Mouse (Mus musculus) limb, embryonic 14.5 days (tissue): Measurements from ENCODE around the gene Myo10. TPM values are rescaled to one million over a fixed set of nuclear protein-coding genes. Genes with fewer than 3 reads are reported as not detected.

Experiments used
- ATAC-seq: fragments of 200-750 bp; cut with Nextera tagmentation; 2 replicates; pipeline ENCODE4 v1.8.0; 2017; ENCODE audit warnings: low read depth, moderate number of reproducible peaks, moderate TSS enrichment; ENCODE audit not compliant: low FRiP score
- DNase-seq: peaks from one replicate; pipeline ENCODE4 v3.0.0-alpha.2; 2015; ENCODE audit warnings: low spot score
- H3K27ac ChIP-seq: fragments of 300-500 bp; sonication (generic); replicated peaks from 2 replicates; pipeline ENCODE4 v1.5.1; 2014; ENCODE audit warnings: low read depth, mild to moderate bottlenecking, low read length, moderate library complexity, mixed read lengths
- H3K27me3 ChIP-seq: fragments of 300-500 bp; sonication (generic); 2 replicates; pipeline ENCODE4 v1.6.1; 2014; ENCODE audit warnings: low read length, mixed read lengths; ENCODE audit not compliant: control insufficient read depth, insufficient read depth
- H3K36me3 ChIP-seq: fragments of 300-500 bp; sonication (generic); 2 replicates; pipeline ENCODE4 v1.6.1; 2014; ENCODE audit warnings: mild to moderate bottlenecking, low read length, moderate library complexity, mixed read lengths; ENCODE audit not compliant: control insufficient read depth, insufficient read depth
- H3K4me1 ChIP-seq: fragments of 300-500 bp; sonication (generic); 2 replicates; pipeline ENCODE4 v1.6.1; 2014; ENCODE audit warnings: antibody characterized with exemption, low read length, mixed read lengths; ENCODE audit not compliant: control insufficient read depth, insufficient read depth
- H3K4me2 ChIP-seq: fragments of 300-500 bp; sonication (generic); replicated peaks from 2 replicates; pipeline ENCODE4 v1.6.1; 2014; ENCODE audit warnings: low read depth, mild to moderate bottlenecking, low read length, moderate library complexity; ENCODE audit not compliant: severe bottlenecking
- H3K4me3 ChIP-seq: fragments of 300-500 bp; sonication (generic); replicated peaks from 2 replicates; pipeline ENCODE4 v1.5.1; 2014; ENCODE audit warnings: low read length
- H3K9ac ChIP-seq: fragments of 300-500 bp; sonication (generic); 2 replicates; pipeline ENCODE4 v1.6.1; 2014; ENCODE audit warnings: mild to moderate bottlenecking, low read depth, low read length, moderate library complexity; ENCODE audit not compliant: severe bottlenecking
- H3K9me3 ChIP-seq: fragments of 300-500 bp; sonication (generic); 2 replicates; pipeline ENCODE4 v1.6.1; 2016; ENCODE audit warnings: low read length; ENCODE audit not compliant: control insufficient read depth
- POLR2A ChIP-seq: fragments of 200-500 bp; IDR thresholded peaks from 2 replicates; pipeline ENCODE4 v1.8.0; 2012; ENCODE audit warnings: inconsistent platforms, mild to moderate bottlenecking, moderate library complexity, borderline replicate concordance; ENCODE audit not compliant: insufficient read depth, insufficient read length; ENCODE audit errors: extremely low read depth
- WGBS: fragments of 180-500 bp; shearing (Covaris S2); extraction: QIAGEN DNeasy Blood & Tissue Kit; methylation state at CpG from one replicate; pipeline ENCODE4 v1.1.7; 2014; 5-methylcytosine and 5-hydroxymethylcytosine counted together
- polyA plus RNA-seq, 2 experiments: library from polyadenylated mRNA; depleted of rRNA in 1 of 2; stranded (reverse) in 1 of 2; unstranded in 1 of 2; fragments of >200 nt; fragmentation: Nextera tagmentation in 1 of 2; extraction: Ambion mirVana in 1 of 2; gene quantifications; 2 replicates each; pipeline versions ENCODE4 v1.2.1 to v1.2.3; 2012 to 2014

Myo10 gene
- polyA plus RNA-seq, 2 experiments: 26.9 to 28.8 TPM

DNA sequence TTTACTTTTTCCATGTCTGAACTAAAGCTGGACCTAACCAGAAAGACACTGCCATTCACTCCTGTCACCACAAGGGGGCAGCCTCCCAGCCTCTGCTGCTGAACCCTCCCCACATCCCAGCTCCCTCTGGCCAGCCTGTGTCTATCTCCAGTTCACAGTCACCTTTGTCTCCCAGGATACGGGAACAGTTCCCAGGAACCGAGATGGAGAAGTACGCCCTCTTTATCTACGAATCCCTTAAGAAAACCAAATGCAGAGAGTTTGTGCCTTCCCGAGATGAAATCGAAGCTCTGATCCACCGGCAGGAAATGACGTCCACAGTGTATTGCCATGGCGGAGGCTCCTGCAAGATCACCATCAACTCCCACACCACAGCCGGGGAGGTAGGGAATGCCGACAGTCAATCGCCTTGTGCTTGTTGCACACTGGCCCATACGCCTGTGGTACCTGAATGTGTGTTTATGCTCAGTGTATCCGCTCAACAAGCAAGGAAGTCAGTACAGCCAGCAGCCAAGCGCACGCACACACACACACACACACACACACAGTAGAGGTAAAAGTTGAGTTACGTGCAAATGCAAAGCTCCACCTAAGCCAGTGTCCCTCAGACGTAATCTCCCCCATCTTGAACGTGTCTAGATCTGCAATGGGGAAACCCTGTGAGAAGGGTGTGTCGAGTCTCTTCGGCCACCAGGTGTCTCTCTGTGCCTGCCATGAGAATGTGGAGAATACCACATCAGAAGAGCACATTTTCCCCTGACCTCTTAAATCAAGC lies 183.2 kb downstream of the Myo10 start:
- Histone ChIP-seq H3K9me3 (no peaks in the 10 kb centered on the region), H3K27ac (no peak overlapping the region), H3K4me3 (no peak overlapping the region), H3K36me3 (peaks cover 92% of the 10 kb centered on the region), H3K4me1 (no peaks in the 10 kb centered on the region), H3K27me3 (no peaks in the 10 kb centered on the region), H3K4me2 (no peak overlapping the region), H3K9ac (no peak overlapping the region)
- no peak for TF ChIP-seq POLR2A
- 80% methylated on average over 21 of the region's 21 CpGs for WGBS
- peak; percentile 55 for DNase-seq
- no peak for ATAC-seq

DNA sequence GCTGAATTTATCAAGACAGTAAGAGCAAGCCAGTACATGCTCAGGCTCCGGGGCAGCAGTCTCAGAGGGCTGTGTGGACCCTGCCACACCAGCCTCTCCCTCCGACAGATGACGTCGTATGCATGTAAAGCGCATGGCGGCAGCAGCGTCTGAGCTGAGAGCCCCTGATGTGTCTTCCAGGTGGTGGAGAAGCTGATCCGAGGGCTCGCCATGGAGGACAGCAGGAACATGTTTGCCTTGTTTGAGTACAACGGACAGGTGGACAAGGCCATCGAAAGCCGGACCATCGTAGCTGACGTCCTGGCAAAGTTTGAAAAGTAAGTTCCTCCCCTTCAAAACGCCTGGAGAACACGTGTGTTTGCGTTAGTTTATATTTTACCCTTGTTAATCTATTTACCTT lies 184.0 kb downstream of the Myo10 start:
- no peaks in the 10 kb centered on the region for H3K4me1 ChIP-seq
- H3K9me3 ChIP-seq: no peaks in the 10 kb centered on the region
- H3K36me3 ChIP-seq: peaks cover 92% of the 10 kb centered on the region
- H3K4me3 ChIP-seq: no peak overlapping the region
- no peak for TF ChIP-seq POLR2A
- no peak for DNase-seq
- H3K9ac ChIP-seq: no peak overlapping the region
- H3K27ac ChIP-seq: no peak overlapping the region
- ATAC-seq: no peak
- no peaks in the 10 kb centered on the region for H3K27me3 ChIP-seq
- H3K4me2 ChIP-seq: no peak overlapping the region
- WGBS: 77% methylated on average over 17 of the region's 17 CpGs

DNA sequence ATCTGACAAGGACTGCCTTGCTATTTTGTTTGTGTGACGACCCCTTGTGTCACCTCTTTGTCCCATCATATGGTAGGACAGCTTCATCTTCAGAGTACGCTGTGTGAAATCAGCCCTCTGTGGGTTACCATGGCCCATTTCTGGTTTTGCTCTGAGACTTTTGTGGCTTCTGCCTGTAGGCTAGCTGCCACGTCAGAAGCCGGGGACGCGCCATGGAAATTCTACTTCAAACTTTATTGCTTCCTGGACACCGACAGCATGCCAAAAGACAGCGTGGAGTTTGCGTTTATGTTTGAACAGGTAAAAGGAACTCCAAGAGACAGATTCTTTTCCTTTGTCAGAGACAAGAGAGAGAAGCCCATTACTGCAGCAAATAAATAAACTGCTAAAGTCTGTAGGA lies 184.6 kb downstream of the Myo10 start:
- Histone ChIP-seq H3K9me3 (no peaks in the 10 kb centered on the region), H3K4me1 (no peaks in the 10 kb centered on the region), H3K27ac (no peak overlapping the region), H3K4me3 (no peak overlapping the region), H3K4me2 (no peak overlapping the region), H3K9ac (no peak overlapping the region), H3K36me3 (peaks cover 93% of the 10 kb centered on the region), H3K27me3 (no peaks in the 10 kb centered on the region)
- ATAC-seq (no peak), DNase-seq (no peak)
- no peak for TF ChIP-seq POLR2A
- WGBS: 86% methylated on average over 9 of the region's 9 CpGs

DNA sequence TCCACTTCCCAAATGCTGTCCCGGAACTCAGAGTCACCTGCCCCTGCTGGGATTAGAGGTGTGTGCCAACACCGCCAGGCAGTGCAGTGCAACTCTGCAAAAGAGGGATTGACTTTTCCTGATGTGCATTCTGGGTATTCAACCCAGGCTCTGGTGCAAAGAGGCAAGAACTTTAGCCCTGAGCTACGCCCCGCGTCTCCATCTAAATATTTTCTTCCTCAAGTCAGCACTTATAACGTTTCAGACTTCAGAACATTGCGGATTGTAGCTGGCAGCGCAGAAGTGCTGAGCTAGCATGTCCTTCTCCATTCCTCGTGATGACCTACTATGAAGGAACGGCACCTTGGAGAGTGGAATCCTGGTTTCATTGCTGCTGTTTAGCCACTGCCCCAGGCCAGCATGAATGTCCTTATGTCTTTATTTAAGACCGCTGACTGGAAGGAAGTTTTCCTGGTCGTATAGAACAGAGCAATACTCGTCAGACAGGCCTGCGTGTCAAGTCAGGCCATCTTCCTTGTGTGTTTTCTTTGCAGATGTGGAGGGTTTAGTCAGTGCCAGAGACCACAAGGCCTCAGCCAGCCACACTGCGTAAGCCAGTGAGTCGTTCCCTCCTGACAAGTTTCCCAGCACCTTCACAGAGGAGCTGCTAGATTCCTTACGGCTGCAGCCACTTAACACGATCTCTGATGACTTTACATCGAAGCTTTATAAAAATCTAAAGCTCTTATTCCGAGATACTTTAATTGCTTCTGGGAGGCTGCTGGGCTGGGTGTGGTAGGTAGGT lies 186.5 kb downstream of the Myo10 start:
- peaks cover 93% of the 10 kb centered on the region for H3K36me3 ChIP-seq
- no peak for ATAC-seq
- no peaks in the 10 kb centered on the region for H3K9me3 ChIP-seq
- H3K27me3 ChIP-seq: no peaks in the 10 kb centered on the region
- no peak overlapping the region for H3K4me2 ChIP-seq
- no peak for TF ChIP-seq POLR2A
- no peaks in the 10 kb centered on the region for H3K4me1 ChIP-seq
- WGBS: 89% methylated on average over 20 of the region's 20 CpGs
- no peak overlapping the region for H3K27ac ChIP-seq
- no peak overlapping the region for H3K9ac ChIP-seq
- no peak for DNase-seq
- no peak overlapping the region for H3K4me3 ChIP-seq

DNA sequence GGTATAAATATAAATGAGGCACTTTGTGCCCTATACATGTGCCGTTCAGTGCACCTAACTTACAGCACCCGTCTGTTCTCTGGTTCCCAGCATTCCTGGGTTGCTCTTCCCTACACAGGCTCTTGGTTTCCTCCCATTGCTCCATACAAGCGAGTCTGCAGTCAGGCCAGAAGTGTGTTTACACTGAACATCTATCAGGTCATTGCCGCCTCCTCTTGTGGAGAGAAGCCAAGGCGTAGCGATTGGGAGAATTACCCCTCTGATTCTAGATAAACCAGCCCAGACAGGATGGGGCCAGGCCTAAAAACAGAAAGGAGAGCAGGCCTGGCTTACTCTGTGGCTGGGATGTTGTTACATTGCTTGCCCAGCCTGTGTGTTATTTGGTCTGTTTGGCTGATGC lies 187.3 kb downstream of the Myo10 start:
- ATAC-seq: no peak
- TF ChIP-seq POLR2A: no peak
- Histone ChIP-seq H3K9ac (no peak overlapping the region), H3K4me3 (no peak overlapping the region), H3K4me2 (no peak overlapping the region), H3K27ac (no peak overlapping the region), H3K9me3 (no peaks in the 10 kb centered on the region), H3K36me3 (peaks cover 85% of the 10 kb centered on the region), H3K4me1 (no peaks in the 10 kb centered on the region), H3K27me3 (no peaks in the 10 kb centered on the region)
- 85% methylated on average over 6 of the region's 6 CpGs for WGBS
- no peak for DNase-seq
